Comparison of ENCODE assay signal across 16 mouse cellular contexts in the genomic region with DNA sequence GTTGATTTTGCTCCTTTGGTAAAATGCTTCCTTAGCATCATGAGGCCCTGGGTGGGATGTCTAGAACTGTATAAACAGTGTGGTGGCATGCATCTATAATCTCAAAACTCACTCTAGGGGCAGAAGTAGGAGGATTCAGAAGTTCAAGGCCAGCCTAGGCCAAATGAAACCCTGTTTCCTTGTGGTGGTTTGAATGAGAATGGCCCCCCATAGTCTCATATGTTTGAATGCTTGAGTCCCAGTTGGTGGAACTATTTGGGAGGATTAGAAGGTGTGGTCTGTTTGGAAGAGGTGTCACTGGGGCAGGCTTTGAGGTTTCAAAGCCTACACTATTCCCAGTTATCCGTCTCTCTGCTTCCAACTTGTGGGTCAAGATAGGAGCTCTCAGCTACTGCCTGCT. TPM values are rescaled to one million over a fixed set of nuclear protein-coding genes. Genes with fewer than 3 reads are reported as not detected.
"Had no signal": no experiment of that assay in that cellular context is flagged by ENCODE, and none has a peak within 500 bp of the region (broad histone marks: within the 10 kb centered on the region; RNA-seq: fewer than 3 reads in every experiment).

No protein-coding gene starts in this region.

- H3K9me3 ChIP-seq: neural tube, embryonic 15.5 days; stomach, embryonic 15.5 days had no signal

- H3K4me2 ChIP-seq: neural tube, embryonic 15.5 days; stomach, embryonic 15.5 days had no signal

- DNase-seq: retina, postnatal 1 day; right cerebral cortex, adult 18-20 months; right cerebral cortex, postnatal 14 days; right cerebral cortex, postnatal 25 days; right cerebral cortex, postnatal 4 days; spleen, adult 18-20 months; thymus, adult 18-20 months; thymus, adult 2 months; thymus, postnatal 14 days; thymus, postnatal 25 days; thymus, postnatal 36 days; thymus, postnatal 4 days had no signal

- H3K4me3 ChIP-seq: neural tube, embryonic 15.5 days; stomach, embryonic 15.5 days had no signal

- H3K9ac ChIP-seq: neural tube, embryonic 15.5 days; stomach, embryonic 15.5 days had no signal

- H3K27ac ChIP-seq: neural tube, embryonic 15.5 days; stomach, embryonic 15.5 days; stomach, postnatal 0 days had no signal

- H3K36me3 ChIP-seq: neural tube, embryonic 15.5 days; stomach, embryonic 15.5 days had no signal

- H3K27me3 ChIP-seq: neural tube, embryonic 15.5 days; stomach, embryonic 15.5 days had no signal

RNA-seq across cellular contexts. Expression of a gene that starts 39.3 kb away (rescaled TPM):
- polyA plus RNA-seq: stomach, postnatal 0 days; thymus, postnatal 0 days had no signal
